Mouse (Mus musculus) ES-Bruce4 (cell line): Measurements from ENCODE around the gene Myo1d.

ENCODE experiments used
- CTCF ChIP-seq: IDR thresholded peaks from one replicate; pipeline ENCODE4 v1.8.1; 2011; ENCODE audit warnings: low read depth, low read length
- POLR2A ChIP-seq: IDR thresholded peaks from one replicate; pipeline ENCODE4 v1.8.1; 2011; ENCODE audit warnings: low read length; ENCODE audit not compliant: insufficient read depth

- TF ChIP-seq CTCF (no peak), POLR2A (no peak)
These were observed 264.5 kb downstream of the Myo1d start for GRCm38 (mm10) chr11:80515346-80515745.
